Mouse (Mus musculus) thymus, postnatal 10 days (tissue): Measurements from ENCODE around the gene Aatk.

Experiments used
- DNase-seq, 2 experiments: peaks; one replicate each; pipeline ENCODE4 v3.0.0; 2021; ENCODE audit warnings: low spot score in 2 of 2

Aatk gene

DNA sequence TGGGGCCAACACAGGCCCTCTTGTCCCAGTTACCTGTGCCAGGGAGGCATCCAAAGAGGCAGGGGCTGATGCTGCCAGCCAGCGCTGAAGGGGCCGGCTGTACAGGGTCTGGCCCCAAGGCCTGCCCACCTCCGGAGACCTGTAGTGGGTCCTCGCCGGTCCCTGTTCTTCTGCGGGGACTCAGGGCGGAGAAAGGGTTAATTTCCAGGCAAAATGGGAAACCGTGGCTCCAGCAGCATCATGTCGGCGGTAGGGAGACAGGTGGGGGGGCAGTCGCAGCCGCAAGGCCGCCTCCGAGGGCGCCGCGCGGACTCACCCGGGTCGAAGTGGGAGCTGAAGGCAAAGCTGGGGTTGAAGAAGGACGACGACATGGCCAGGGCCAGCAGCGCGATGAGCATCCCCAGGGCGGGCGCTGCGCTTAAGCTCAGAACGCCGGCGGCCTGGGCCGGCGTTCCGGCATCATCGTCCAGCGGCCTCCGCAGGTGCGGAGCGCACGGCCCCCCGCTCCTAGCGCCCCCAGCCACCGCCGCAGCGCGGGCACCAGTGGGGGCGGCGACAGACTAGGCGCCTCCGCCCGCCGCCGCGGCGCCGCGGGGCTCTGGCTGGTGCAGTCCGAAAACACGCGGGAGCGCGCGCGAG is at the start of gene Aatk:
Aatk (minus strand) TSS at position 615 of the 639 bp plus-strand sequence.
- DNase-seq, result no peak

DNA sequence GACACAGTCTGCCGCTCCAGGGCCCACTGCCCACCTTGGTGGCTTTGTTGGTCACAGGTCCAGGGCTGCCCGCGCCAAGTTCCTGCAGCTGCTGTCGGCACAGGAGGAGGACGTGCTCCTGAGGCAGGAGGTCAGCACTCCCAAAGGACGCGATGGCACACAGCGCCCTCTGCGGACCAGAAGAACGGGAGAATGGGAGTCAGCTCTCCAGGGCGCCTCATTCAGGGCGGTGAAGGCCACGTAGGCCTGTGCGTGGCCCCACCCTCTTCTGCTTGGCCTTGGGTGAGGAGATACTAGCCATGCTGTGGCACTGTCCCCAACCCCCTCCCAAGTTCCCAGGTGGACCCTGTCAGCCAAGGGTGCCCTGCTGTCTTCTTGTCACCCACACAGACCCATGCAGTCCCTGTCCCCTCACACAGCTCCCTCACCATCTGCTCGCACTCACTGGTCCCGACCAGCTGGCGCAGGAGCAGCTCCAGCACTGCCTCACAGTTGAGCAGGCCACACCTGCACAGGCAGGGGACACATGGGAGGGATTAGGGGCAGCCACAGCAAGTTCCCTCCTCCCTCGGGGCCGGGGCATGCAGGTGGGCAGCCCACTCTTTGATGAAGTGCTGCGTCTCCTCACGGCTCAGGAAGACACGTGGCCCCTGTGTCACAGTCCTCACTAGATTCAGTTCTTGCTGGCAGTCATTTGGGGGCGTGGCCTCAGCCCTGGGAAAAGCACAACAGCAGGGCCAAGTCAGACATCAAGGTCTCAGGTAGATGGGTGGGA is 46.0 kb upstream of the Aatk start:
- peak; percentile 44 to 63 for DNase-seq

DNA sequence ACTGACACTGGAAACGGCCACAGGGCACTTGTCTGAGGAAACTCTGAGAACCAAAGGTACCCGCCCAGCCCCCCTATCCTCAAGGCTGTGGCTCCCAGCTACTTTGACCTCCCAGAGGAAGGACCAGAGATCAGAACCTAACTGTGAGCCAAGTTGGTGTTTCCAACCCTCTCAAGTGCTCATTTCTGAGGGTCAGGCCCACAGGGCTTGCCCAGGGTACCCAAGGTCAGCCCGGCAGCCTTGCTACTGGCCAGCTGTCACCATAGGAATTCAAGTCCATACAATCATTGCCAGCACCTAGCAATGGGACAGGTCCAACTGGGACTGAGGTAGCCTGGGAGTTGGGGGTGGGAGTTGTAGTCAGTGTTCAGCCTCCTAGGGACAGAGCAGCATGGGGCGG is 43.7 kb upstream of the Aatk start:
- no peak for DNase-seq

- peak; percentile 97 to 98 for DNase-seq
Measured at GRCm38 (mm10) chr11:120086702-120087152, 39.8 kb upstream of the Aatk start, which contains the start of gene Cep131. Cep131 (minus strand) TSS chr11:120086827.

DNA sequence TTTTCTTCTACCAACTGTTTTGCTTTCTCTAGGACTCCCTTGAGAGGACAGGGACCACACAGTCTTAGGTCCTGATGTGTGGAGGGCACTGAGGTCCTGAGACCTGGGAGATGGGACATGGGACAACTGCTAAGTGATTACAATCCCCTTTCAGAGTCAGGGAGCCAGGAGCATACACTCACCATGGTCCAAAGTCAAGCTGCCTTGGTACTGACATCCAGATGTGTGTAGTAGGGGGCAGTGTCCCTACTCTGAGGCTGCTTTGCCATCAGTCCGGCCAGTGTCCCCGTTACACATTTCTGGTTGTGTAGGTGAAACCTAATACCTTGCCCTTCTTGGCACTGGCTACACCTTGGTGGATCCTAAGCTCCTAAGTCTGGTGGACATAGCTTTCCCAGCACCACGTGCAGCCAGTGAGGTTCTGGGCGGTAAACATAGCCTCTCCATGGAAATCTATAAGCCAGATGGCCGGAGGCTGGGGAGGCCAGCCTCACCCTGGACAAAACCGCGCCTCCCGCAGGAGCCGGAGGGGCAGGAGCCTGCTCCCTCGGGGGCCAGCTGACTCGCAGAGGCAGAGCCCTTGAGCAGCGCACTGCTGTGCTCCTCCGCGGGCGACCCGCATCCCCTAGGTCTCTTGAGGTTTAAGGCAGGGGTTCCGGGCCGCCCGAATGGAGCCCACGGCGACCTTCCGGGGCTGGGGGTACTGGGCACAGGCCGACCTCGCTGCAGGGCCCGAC is 39.1 kb upstream of the Aatk start:
- DNase-seq, result peak in 1 of 2 experiments; percentile 37

- no peak for DNase-seq
Measured at GRCm38 (mm10) chr11:120080282-120080681, 33.3 kb upstream of the Aatk start.

- no peak for DNase-seq
Measured at GRCm38 (mm10) chr11:120076191-120076590, 29.2 kb upstream of the Aatk start.

DNA sequence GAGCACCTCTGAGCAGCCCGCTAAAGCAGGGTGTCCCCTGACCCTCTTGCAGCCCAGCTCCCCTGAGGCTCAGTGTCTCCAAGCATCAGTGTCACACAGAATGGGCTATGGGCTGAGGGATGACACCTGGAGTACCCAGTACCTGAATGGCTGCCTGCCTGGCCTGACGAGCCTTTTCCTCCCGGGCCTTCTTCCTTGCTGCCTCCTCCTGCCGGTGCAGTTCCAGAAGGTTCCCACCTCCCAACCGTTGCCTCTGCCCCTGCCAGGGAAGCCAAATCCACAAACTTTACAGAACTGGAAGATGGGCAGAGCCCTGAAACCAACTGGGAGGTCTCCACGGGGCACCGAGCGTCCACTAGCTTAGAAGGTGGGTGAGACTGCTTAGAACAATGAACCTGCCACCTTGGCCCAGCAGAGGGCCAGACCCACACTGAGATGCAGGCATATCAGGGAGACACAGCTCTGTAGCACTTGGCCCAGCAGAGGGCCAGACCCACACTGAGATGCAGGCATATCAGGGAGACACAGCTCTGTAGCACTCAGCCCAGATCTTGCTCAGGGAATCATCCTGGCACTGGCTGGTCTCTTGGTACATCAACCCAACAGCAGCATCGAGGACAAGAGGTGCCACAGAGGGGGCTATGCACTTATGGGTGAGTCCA is 26.1 kb upstream of the Aatk start:
- DNase-seq, result no peak

DNA sequence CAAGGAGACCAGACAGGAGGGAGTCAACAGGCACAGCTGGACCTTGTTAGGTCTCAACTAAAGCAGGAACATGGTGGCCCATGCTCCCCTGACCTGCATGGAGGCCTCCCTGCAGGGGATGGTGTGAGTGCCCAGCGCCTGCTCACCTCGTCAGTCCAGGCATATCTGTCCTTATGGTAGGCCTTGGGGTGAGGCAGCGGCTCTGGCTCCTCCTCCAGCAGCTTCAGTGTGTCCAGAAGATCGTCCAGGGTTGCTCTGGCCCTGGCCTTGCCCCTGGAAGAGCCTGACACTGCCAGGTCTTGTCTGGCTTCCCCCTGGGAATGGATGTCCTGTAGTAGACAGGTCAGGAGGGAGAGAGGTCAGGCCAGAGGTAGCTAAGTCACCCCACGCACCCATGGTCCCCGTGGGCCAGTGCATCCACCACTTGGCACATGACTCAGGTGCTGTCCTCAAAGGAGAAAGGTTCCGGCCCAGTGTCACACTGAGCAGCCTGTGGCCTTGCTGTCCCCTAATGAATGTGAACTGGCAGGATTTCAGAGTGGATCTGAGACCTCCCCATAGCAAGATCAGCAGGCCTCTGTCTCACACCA is 24.9 kb upstream of the Aatk start:
- no peak for DNase-seq

- no peak for DNase-seq
Measured at GRCm38 (mm10) chr11:120071065-120071464, 24.1 kb upstream of the Aatk start.

GRCm38 (mm10) chr11:120070286-120070930 is 23.4 kb upstream of the Aatk start:
- DNase-seq, result no peak

- no peak for DNase-seq
Measured at GRCm38 (mm10) chr11:120069261-120069660, 22.3 kb upstream of the Aatk start.

GRCm38 (mm10) chr11:120067834-120068233 is 20.9 kb upstream of the Aatk start:
- no peak for DNase-seq

GRCm38 (mm10) chr11:120065291-120065690 is 18.3 kb upstream of the Aatk start:
- peak; percentile 32 to 80 for DNase-seq

DNA sequence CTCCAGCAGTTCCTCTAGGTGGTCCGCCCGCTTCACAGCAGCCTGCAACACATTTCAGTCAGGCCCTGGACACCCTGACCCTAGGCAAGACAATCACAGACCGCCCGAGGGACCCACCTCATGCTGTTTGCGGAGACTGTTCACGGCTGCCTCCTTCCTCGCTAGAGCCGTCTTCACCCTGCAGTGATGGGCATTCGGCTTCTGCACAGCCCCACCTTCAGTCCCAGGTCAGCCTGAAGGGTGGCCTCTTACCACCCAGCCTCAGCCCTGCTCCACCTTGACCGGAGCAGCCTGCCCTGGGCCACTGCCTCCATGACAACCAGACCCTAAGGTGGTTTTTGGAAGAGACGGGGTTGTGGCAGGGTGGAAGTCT is 17.7 kb upstream of the Aatk start:
- DNase-seq, result no peak

DNA sequence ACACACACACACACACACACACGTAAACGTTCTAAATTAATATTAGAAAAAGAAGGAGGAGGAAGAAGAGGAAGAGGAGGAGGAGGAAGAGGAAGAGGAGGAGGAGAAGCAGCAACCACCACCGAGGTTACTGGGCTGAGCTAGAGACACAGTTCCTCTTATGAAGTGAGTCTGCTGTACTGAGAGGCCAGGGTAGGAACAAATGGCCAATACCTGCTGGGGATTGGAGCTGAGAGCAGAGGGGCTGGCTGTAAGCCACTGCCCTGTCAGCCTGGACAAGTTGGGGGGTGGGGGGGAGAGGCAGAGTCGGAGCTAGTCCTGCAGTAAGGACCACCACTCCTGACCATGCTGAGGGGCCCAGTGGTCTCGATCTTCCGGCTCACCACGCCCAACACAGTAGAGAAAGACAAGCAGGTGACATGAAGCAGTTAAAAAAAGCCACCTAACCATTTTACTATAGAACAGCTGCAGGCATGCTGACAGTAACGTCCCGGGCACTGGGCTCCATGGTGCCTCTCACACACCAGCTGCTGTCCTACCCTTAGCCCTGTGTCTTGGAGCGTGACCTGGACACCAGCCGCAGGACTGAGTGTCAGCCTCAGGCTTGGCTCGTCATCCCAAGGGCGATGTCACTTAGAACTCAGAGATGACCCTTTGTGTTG is 17.2 kb upstream of the Aatk start:
- no peak for DNase-seq

GRCm38 (mm10) chr11:120063326-120063725 is 16.4 kb upstream of the Aatk start:
- DNase-seq, result no peak

DNA sequence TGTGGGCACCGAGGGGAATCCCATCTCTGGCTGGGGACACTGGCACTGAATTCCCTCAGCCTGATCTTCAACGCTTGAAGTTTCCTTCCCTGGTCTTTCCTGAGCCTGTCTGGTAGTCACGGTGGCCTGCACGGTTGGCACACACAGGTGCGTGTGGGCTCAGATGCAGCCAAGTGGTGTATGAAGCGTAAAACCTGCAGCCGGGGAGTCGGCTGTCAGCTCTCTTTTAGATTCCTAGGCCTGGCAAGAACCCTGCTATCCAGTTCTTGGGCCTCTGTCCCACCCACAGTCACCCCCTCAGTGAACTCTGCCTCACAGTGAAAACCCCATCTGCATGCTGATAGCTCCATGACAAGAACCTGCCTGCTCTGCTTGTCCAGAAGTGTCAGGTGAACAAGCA is 13.7 kb upstream of the Aatk start:
- no peak for DNase-seq

GRCm38 (mm10) chr11:120055953-120056732 is 9.2 kb upstream of the Aatk start:
- DNase-seq, result no peak

- no peak for DNase-seq
Measured at GRCm38 (mm10) chr11:120053846-120054245, 6.9 kb upstream of the Aatk start.
